Mouse (Mus musculus): ENCODE data around the gene Scly.

- TF ChIP-seq MAX (IDR thresholded peaks at IDR 0.05) (no peak), CTCF (IDR thresholded peaks at IDR 0.05; ENCODE audit: control insufficient read depth, insufficient read depth, insufficient read length) (no peak), USF1 (IDR thresholded peaks at IDR 0.05; ENCODE audit: low read depth) (no peak), MYOG (IDR thresholded peaks at IDR 0.05; ENCODE audit: control insufficient read depth, extremely low read depth, insufficient read length) (no peak)
Measured at GRCm38 (mm10) chr1:91344001-91344400, 45.9 kb downstream of the Scly start.
